Mouse (Mus musculus) spleen, adult 2 months (tissue): ENCODE measurements around the gene Tmem248.

Experiments used
- CTCF ChIP-seq: fragments of 200-500 bp; IDR thresholded peaks from 2 replicates; pipeline ENCODE4 v1.5.1; 2011; ENCODE audit warnings: mild to moderate bottlenecking, inconsistent platforms; ENCODE audit not compliant: insufficient read depth, insufficient read length, insufficient replicate concordance; ENCODE audit errors: extremely low read depth
- POLR2A ChIP-seq: fragments of 200-500 bp; IDR thresholded peaks from 2 replicates; pipeline ENCODE4 v1.6.1; 2011; ENCODE audit warnings: low read depth, low read length, inconsistent platforms

- TF ChIP-seq CTCF (no peak), POLR2A (no peak)
Observed at GRCm38 (mm10) chr5:130239856-130240255, 23.0 kb downstream of the Tmem248 start.
